Mouse (Mus musculus): ENCODE data around the gene Ksr1.

DNA sequence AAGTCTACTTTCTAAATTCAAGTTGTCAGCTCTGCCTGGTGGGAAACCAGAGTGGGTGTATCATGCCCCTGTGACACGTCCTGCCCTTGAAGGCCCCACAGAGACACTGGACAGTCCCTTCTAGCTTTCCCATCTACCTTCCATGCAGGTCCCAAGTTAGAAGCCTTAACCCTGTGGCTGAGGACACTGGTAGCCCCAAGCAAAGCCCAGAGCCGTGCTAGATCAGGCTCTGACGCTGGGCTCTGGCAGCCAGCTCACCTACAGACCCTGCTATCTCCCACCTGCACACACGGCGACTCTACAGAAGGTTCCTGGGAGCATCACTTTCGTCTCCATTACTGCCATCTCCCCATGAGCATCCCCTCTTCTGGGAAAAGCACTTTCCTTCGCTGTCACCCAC is 162.7 kb downstream of the Ksr1 start:
- TF ChIP-seq CTCF (IDR thresholded peaks at IDR 0.05; ENCODE audit: borderline replicate concordance, extremely low read depth, insufficient read depth, insufficient read length) (no peak), POLR2A (IDR thresholded peaks at IDR 0.05; ENCODE audit: borderline replicate concordance, extremely low read depth, insufficient read depth, insufficient read length, poor library complexity, severe bottlenecking) (no peak)

Data from brain, embryonic 14.5 days (tissue).